Mouse (Mus musculus): ENCODE measurements around the gene Ncdn.

DNA sequence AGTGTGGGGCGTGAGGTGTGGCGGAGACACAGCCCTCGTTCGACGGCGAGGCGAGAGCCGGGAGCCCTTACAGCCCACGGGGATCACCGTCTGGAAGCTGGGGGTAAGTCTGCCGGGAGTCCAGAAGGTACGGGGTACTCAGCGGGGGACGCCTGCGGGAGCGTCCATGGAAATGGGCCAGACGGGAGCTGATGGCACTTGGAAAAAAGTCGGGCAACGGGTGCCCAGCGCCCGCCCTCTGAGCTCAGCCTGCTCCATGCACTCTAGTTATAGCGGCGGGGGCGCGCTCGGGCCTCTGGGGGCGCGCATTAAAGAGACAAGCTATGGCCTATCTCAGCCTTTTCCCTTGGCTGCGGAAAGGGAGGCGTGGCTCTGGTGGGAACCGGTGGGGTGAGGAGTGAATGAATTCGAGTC lies 17.2 kb downstream of the Ncdn start, which contains the start of gene Tfap2e:
- TF ChIP-seq ZC3H11A (IDR thresholded peaks at IDR 0.05; ENCODE audit: borderline replicate concordance, low read depth, low read length) = no peak
- no peak for TF ChIP-seq ZNF384 (IDR thresholded peaks at IDR 0.05; ENCODE audit: low read depth, low read length)
- TF ChIP-seq MAFK (IDR thresholded peaks at IDR 0.05; ENCODE audit: insufficient read depth, low read depth, low read length) = no peak

Measured in ES-E14 (cell line).